Mouse (Mus musculus): ENCODE measurements around the gene Siah2. TPM values are rescaled to one million over a fixed set of nuclear protein-coding genes. Genes with fewer than 3 reads are reported as not detected.

Gene Siah2
- polyA plus RNA-seq, 2 experiments, result 7.5 to 12.2 TPM

DNA sequence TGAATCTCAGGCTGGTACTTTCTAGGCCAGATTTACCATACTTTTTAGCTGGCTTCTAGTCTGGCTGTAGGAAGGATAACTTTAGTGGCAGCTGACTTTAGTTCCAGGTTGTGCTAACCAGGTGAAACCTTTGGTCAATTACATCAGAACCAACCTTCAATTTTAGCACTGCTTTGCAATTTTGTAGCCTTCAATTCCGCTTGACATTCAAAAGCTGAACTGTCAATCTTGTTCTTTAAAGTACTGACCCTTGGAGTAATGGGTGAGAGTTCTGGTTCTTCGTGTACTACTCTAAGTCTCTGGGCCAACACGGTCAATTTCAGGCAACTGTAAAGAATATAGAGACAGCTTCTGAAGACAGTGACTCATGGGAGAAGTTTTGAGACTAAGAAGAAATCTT is 6.8 kb downstream of the Siah2 start:
- Histone ChIP-seq H3K27me3 (ENCODE audit: control insufficient read depth, insufficient read depth, low read length) (no peaks in the 10 kb centered on the region), H3K4me3 (replicated peaks; ENCODE audit: low read length) (no peak overlapping the region), H3K4me1 (ENCODE audit: control insufficient read depth, insufficient read depth, low read length) (peaks cover 27% of the 10 kb centered on the region), H3K4me2 (replicated peaks; ENCODE audit: low read depth, low read length, severe bottlenecking) (no peak overlapping the region), H3K27ac (replicated peaks; ENCODE audit: low read depth, low read length) (no peak overlapping the region), H3K9me3 (ENCODE audit: control insufficient read depth, low read length) (no peaks in the 10 kb centered on the region), H3K36me3 (ENCODE audit: control insufficient read depth, insufficient read depth, low read length) (no peaks in the 10 kb centered on the region), H3K9ac (ENCODE audit: low read depth, low read length, severe bottlenecking) (no peak overlapping the region)
- WGBS, result 83% methylated on average over 3 of the region's 3 CpGs
- ATAC-seq (ENCODE audit: low FRiP score, low read depth), result no peak
- no peak for TF ChIP-seq POLR2A (IDR thresholded peaks at IDR 0.05; ENCODE audit: borderline replicate concordance, extremely low read depth, insufficient read depth, insufficient read length)
- DNase-seq (ENCODE audit: low spot score), result no peak

DNA sequence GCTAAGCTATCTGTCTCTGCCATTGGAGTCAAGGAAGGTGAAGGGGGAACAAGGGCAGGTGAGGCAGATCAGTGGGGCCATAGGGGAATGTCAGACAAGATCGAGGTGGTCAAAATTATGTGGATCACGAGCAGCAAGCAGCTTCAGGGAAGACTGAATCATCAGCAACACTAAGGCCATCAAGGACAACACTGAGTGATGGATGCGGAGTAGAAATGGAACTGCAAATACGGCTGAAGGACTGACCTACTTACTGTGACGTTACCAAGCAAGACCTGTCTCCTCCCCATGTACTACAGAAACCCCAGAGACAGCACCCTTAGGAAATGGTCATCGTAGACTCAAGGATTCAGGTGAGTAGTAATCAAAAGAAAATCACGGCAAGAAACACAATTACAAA is 8.9 kb downstream of the Siah2 start:
- no peak overlapping the region for H3K4me3 ChIP-seq (replicated peaks; ENCODE audit: low read length)
- H3K27ac ChIP-seq (replicated peaks; ENCODE audit: low read depth, low read length), result no peak overlapping the region
- H3K9me3 ChIP-seq (ENCODE audit: control insufficient read depth, low read length), result no peaks in the 10 kb centered on the region
- H3K27me3 ChIP-seq (ENCODE audit: control insufficient read depth, insufficient read depth, low read length), result no peaks in the 10 kb centered on the region
- no peak overlapping the region for H3K4me2 ChIP-seq (replicated peaks; ENCODE audit: low read depth, low read length, severe bottlenecking)
- H3K9ac ChIP-seq (ENCODE audit: low read depth, low read length, severe bottlenecking), result no peak overlapping the region
- ATAC-seq (ENCODE audit: low FRiP score, low read depth) (no peak), DNase-seq (ENCODE audit: low spot score) (no peak)
- 88% methylated on average over 7 of the region's 7 CpGs for WGBS
- H3K36me3 ChIP-seq (ENCODE audit: control insufficient read depth, insufficient read depth, low read length), result no peaks in the 10 kb centered on the region
- H3K4me1 ChIP-seq (ENCODE audit: control insufficient read depth, insufficient read depth, low read length), result peaks cover 25% of the 10 kb centered on the region
- no peak for TF ChIP-seq POLR2A (IDR thresholded peaks at IDR 0.05; ENCODE audit: borderline replicate concordance, extremely low read depth, insufficient read depth, insufficient read length)

DNA sequence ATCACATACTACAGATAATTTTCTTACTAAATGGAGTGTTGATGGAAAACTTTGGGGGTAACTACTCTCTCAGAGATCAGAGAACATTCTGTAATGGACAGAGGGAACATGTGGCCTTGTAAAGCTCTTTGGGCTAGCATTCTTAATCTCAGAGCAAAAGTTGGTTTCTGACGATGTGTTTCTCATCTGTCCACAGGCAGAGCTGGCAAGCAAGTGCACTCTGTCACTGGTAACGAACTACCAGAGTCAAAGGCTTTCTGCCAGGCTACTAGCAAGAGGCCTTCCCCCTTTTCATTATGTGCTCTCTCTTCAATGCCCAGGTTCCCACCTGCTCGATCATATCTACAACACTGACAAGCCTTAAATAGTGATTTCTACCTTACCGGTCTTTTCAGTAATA is 9.9 kb downstream of the Siah2 start:
- TF ChIP-seq POLR2A (IDR thresholded peaks at IDR 0.05; ENCODE audit: borderline replicate concordance, extremely low read depth, insufficient read depth, insufficient read length), result no peak
- H3K27me3 ChIP-seq (ENCODE audit: control insufficient read depth, insufficient read depth, low read length), result no peaks in the 10 kb centered on the region
- peaks cover 25% of the 10 kb centered on the region for H3K4me1 ChIP-seq (ENCODE audit: control insufficient read depth, insufficient read depth, low read length)
- DNase-seq (ENCODE audit: low spot score), result no peak
- no peak for ATAC-seq (ENCODE audit: low FRiP score, low read depth)
- no peak overlapping the region for H3K4me2 ChIP-seq (replicated peaks; ENCODE audit: low read depth, low read length, severe bottlenecking)
- no peak overlapping the region for H3K27ac ChIP-seq (replicated peaks; ENCODE audit: low read depth, low read length)
- no peak overlapping the region for H3K9ac ChIP-seq (ENCODE audit: low read depth, low read length, severe bottlenecking)
- H3K4me3 ChIP-seq (replicated peaks; ENCODE audit: low read length), result no peak overlapping the region
- H3K36me3 ChIP-seq (ENCODE audit: control insufficient read depth, insufficient read depth, low read length), result no peaks in the 10 kb centered on the region
- 66% methylated on average over 4 of the region's 4 CpGs for WGBS
- H3K9me3 ChIP-seq (ENCODE audit: control insufficient read depth, low read length), result no peaks in the 10 kb centered on the region

DNA sequence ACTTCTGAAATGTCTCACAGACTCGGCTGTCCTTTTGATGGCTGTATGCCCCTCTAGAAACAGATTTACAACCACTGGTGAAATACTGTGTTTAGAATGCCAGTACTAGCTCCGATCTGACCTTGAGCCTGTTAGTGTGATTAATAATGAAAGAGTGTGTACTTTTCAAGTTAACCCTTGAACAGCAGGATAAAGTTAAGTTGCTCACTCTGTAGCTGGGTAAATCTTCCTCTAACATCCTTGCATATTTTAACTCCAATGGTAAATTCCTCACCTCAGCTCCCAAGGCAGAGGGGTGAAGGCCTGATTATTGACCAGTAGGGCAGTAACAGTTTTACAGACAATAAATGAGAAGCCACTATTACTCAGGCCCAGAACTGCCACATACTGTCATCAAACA is 10.4 kb downstream of the Siah2 start:
- Histone ChIP-seq H3K4me2 (replicated peaks; ENCODE audit: low read depth, low read length, severe bottlenecking) (no peak overlapping the region), H3K27ac (replicated peaks; ENCODE audit: low read depth, low read length) (no peak overlapping the region), H3K36me3 (ENCODE audit: control insufficient read depth, insufficient read depth, low read length) (no peaks in the 10 kb centered on the region), H3K4me3 (replicated peaks; ENCODE audit: low read length) (no peak overlapping the region), H3K9me3 (ENCODE audit: control insufficient read depth, low read length) (no peaks in the 10 kb centered on the region), H3K4me1 (ENCODE audit: control insufficient read depth, insufficient read depth, low read length) (peaks cover 23% of the 10 kb centered on the region), H3K27me3 (ENCODE audit: control insufficient read depth, insufficient read depth, low read length) (no peaks in the 10 kb centered on the region), H3K9ac (ENCODE audit: low read depth, low read length, severe bottlenecking) (no peak overlapping the region)
- DNase-seq (ENCODE audit: low spot score) (no peak), ATAC-seq (ENCODE audit: low FRiP score, low read depth) (no peak)
- no peak for TF ChIP-seq POLR2A (IDR thresholded peaks at IDR 0.05; ENCODE audit: borderline replicate concordance, extremely low read depth, insufficient read depth, insufficient read length)
- 17% methylated on average over 2 of the region's 2 CpGs for WGBS

- 78% methylated on average over 7 of the region's 7 CpGs for WGBS
- no peak overlapping the region for H3K27ac ChIP-seq (replicated peaks; ENCODE audit: low read depth, low read length)
- no peak overlapping the region for H3K9ac ChIP-seq (ENCODE audit: low read depth, low read length, severe bottlenecking)
- no peaks in the 10 kb centered on the region for H3K9me3 ChIP-seq (ENCODE audit: control insufficient read depth, low read length)
- no peaks in the 10 kb centered on the region for H3K36me3 ChIP-seq (ENCODE audit: control insufficient read depth, insufficient read depth, low read length)
- no peak overlapping the region for H3K4me3 ChIP-seq (replicated peaks; ENCODE audit: low read length)
- no peak for DNase-seq (ENCODE audit: low spot score)
- H3K4me2 ChIP-seq (replicated peaks; ENCODE audit: low read depth, low read length, severe bottlenecking), result no peak overlapping the region
- no peak for ATAC-seq (ENCODE audit: low FRiP score, low read depth)
- no peaks in the 10 kb centered on the region for H3K27me3 ChIP-seq (ENCODE audit: control insufficient read depth, insufficient read depth, low read length)
- peaks cover 23% of the 10 kb centered on the region for H3K4me1 ChIP-seq (ENCODE audit: control insufficient read depth, insufficient read depth, low read length)
- TF ChIP-seq POLR2A (IDR thresholded peaks at IDR 0.05; ENCODE audit: borderline replicate concordance, extremely low read depth, insufficient read depth, insufficient read length), result no peak
Measured at GRCm38 (mm10) chr3:58680943-58681637, 11.1 kb downstream of the Siah2 start.
